Mouse (Mus musculus): ENCODE data around the gene Gm28043.

Gm28043 gene

DNA sequence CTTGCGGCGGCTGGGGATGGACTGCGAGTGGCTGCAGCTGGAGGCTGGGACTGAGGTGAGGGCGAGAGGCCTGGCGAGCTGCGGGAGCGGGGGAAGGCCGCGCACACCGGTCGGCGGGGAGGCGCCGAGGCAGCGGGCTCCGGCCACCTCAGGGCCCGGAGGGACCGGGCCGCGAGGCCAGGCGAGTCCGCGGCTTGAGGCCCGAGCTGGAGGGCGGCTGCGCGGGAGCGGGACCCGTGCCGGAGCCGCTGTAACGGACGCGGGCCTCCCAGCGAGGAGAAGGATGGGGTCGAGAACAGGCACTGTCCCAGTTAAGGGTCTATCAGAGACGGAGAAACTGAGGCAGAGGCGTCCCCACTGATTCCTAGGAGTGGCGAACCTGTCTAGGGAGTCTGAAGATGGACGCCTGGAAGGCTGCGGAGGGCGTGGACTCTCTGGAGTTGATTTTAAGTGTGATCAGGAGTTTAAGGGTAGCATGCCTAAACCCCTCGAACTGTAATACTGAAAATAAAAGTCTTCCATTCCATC lies 412 bp downstream of the Gm28043 start:
- in situ Hi-C loops (cut with MboI; ENCODE audit: low pct_unique_long_range_greater_than_20kb in 1 of 2, low sequenced_read_pairs in 2 of 2, unreplicated experiment in 1 of 2): no loop called here

DNA sequence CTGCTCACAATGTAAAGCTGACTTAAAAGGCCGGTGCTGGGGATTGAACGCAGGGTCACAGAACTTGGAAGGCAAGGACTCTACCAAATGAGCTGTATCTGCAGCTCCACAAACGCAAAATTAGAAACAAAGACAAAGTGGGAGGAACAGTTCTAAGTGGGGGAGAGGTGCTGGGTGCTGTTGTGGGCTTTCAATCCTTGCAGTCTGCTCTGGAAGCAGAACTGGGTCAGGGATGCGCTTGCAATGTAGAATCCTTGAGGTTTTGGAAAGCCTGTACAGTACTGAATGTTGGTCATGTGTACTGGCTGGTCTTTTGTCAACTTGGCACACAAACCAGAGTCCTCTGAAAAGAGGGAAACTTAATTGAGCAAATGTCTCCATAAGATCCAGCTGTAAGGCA lies 940 bp downstream of the Gm28043 start:
- in situ Hi-C loops (cut with MboI; ENCODE audit: low pct_unique_long_range_greater_than_20kb in 1 of 2, low sequenced_read_pairs in 2 of 2, unreplicated experiment in 1 of 2): no loop called here

DNA sequence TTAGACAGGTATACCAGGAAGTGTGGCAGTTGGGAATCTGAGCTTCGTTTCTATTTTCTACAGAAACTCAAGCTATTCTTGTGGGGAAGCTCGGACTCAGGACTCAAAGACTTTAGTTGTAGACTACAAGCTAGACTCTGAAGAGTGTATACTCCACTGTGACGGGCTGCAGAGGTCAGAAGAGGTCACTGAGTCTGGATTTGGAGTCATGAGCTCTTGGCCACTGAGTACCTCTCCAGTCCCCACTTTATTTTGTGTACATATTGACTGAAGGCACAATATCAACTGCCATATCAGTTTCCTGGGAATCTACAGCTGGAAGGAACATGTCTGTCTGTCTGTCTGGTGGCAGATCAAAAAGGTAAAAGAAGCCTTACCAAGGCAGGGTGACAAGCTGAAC lies 4.6 kb downstream of the Gm28043 start:
- in situ Hi-C loops (cut with MboI; ENCODE audit: low pct_unique_long_range_greater_than_20kb in 1 of 2, low sequenced_read_pairs in 2 of 2, unreplicated experiment in 1 of 2): no loop called here

DNA sequence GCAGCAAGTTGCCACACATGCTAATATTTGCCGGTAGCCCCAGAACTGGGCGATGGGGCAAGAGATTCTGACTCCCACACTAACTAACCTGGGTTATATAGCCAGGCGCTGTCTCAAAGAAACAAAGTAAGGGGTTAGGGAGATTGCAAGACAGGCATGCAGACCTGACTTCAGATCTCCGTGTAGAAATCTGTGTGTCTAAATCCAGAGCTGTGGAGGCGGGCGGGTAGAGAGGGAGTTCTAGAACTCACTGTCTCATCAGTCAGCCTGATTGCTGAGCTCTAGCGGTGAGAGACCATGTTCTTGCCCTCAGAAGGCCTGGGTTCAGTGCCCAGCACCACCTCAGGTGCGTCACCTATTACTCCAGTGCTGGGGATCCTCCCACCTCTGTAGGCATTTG lies 8.8 kb downstream of the Gm28043 start:
- in situ Hi-C loops (cut with MboI; ENCODE audit: low pct_unique_long_range_greater_than_20kb in 1 of 2, low sequenced_read_pairs in 2 of 2, unreplicated experiment in 1 of 2): no loop called here

- in situ Hi-C loops (cut with MboI; ENCODE audit: low pct_unique_long_range_greater_than_20kb in 1 of 2, low sequenced_read_pairs in 2 of 2, unreplicated experiment in 1 of 2): no loop called here
These were observed 12.6 kb downstream of the Gm28043 start for GRCm38 (mm10) chr17:29627285-29627684.

GRCm38 (mm10) chr17:29628946-29629345 lies 14.3 kb downstream of the Gm28043 start:
- in situ Hi-C loops (cut with MboI; ENCODE audit: low pct_unique_long_range_greater_than_20kb in 1 of 2, low sequenced_read_pairs in 2 of 2, unreplicated experiment in 1 of 2): no loop called here

DNA sequence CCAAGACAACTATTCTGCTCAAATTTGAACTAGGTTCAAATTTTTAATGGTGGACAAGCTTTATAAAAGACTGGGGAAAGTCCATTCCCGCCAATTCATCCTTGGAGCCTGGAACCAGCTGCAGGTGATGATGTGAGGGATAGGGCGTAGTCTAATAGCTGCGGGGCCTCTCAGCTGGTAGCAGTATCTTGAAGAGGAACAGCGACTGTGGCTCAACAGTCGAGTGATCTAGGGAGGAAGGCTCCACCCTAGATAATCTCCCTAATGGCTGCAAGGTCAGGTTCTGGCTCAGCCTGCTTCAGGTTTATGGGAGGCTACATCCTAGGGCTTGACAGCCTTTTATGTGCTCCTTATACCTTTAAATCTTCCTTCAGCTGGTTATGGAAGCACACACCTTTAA lies 14.9 kb downstream of the Gm28043 start:
- in situ Hi-C loops (cut with MboI; ENCODE audit: low pct_unique_long_range_greater_than_20kb in 1 of 2, low sequenced_read_pairs in 2 of 2, unreplicated experiment in 1 of 2): no loop called here

- in situ Hi-C loops (cut with MboI; ENCODE audit: low pct_unique_long_range_greater_than_20kb in 1 of 2, low sequenced_read_pairs in 2 of 2, unreplicated experiment in 1 of 2): no loop called here
These were observed 17.6 kb downstream of the Gm28043 start for GRCm38 (mm10) chr17:29632312-29632711.

DNA sequence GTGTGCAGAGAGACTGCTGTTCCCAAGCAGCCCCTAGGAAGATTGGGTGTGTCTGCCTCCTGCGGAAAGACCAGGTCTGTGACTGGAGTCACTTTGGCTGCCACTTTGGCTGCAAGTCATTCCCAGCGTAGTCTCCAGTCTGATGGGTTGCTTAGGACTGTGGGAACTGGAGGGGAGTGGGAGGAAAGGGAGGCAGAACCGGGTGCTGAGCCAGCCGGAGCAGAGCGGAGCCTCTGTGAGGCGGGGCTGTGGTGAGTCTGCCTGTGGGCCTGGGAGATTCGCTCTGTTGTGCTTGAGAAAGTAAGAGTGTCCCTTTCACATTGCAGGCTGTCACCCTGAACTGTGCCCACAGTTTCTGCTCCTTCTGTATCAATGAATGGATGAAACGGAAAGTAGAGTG lies 20.8 kb downstream of the Gm28043 start:
- in situ Hi-C loops (cut with MboI; ENCODE audit: low pct_unique_long_range_greater_than_20kb in 1 of 2, low sequenced_read_pairs in 2 of 2, unreplicated experiment in 1 of 2): no loop called here

DNA sequence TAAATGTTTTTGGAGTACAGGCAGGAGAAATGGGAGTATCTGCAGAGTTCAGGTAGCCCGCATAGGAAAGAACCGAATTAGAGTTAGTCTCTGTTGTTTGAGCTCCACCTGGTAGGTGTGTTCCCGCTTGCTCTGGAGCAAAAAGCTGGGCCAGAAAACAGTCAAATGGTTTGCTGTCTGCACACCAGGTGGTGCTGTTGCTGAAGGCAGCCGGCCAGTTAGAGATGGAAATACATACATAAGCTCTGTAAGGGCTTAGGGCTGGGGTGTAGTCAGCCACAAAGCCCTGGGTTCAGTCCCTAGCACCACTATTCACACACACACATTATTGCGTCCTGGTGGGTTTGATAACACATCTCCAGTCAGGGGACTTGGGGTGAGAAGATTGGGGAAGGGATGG lies 21.4 kb downstream of the Gm28043 start:
- in situ Hi-C loops (cut with MboI; ENCODE audit: low pct_unique_long_range_greater_than_20kb in 1 of 2, low sequenced_read_pairs in 2 of 2, unreplicated experiment in 1 of 2): no loop called here

- in situ Hi-C loops (cut with MboI; ENCODE audit: low pct_unique_long_range_greater_than_20kb in 1 of 2, low sequenced_read_pairs in 2 of 2, unreplicated experiment in 1 of 2): no loop called here
These were observed 22.7 kb downstream of the Gm28043 start for GRCm38 (mm10) chr17:29637377-29637776.

DNA sequence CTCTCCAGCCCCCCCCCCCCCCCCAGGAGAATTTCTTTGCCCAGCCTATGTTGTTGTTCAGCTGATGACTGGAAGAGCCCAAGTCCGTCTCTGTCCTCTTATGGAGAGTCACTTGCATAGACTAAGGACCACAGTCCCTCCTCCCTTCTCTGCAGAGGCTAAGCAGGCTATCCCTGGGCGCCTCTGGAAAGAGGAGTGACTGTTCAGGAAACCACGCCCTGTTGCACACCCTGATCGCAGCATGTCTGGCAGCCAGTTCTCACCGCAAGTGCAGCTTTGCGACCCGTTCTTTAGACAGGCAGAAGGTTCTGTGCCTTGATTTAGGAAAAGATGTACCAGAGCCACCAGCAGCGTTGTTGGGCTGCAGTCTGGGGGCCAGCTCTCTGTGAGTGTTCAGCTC lies 23.2 kb downstream of the Gm28043 start:
- in situ Hi-C loops (cut with MboI; ENCODE audit: low pct_unique_long_range_greater_than_20kb in 1 of 2, low sequenced_read_pairs in 2 of 2, unreplicated experiment in 1 of 2): no loop called here

DNA sequence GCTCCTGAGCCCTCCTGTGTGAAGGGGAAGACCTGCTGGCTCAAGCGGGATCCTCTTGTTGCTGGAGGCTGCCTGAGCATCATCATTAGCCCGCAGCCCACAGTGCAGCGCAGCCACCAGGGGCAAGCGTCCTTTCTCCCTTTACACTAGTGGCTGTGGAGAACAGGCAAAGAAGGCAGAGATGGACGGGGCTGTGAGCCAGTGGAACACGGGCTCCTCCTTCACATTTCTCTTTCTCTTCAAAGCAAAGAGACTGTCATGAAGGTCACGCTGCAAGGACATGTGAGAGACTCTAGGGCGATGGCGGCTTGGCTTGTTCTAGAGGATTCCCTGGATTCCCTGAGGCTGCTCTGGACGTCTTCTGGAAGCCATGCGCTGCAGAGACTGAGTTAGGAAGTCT lies 26.3 kb downstream of the Gm28043 start:
- in situ Hi-C loops (cut with MboI; ENCODE audit: low pct_unique_long_range_greater_than_20kb in 1 of 2, low sequenced_read_pairs in 2 of 2, unreplicated experiment in 1 of 2): no loop called here

DNA sequence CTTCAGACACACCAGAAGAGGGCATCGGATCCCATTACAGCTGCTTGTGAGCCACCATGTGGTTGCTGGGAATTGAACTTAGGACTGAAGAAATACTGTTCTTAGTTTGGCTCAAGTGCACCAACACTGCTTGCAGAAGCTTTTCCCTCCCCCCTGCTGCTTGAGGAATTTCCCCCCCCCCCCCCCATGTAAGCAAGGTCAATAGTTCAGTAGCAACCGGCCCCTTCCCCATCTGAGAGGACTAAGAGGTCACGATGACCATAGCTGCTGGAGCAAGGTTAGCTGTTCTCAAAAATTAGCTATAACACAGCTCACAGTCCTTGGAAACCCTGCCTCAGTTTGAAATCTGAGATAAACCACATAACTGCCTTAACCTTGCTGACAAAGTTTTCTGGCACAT lies 27.5 kb downstream of the Gm28043 start:
- in situ Hi-C loops (cut with MboI; ENCODE audit: low pct_unique_long_range_greater_than_20kb in 1 of 2, low sequenced_read_pairs in 2 of 2, unreplicated experiment in 1 of 2): no loop called here

- in situ Hi-C loops (cut with MboI; ENCODE audit: low pct_unique_long_range_greater_than_20kb in 1 of 2, low sequenced_read_pairs in 2 of 2, unreplicated experiment in 1 of 2): no loop called here
These were observed 43.6 kb downstream of the Gm28043 start for GRCm38 (mm10) chr17:29658249-29658648.

GRCm38 (mm10) chr17:29660076-29660761 lies 45.5 kb downstream of the Gm28043 start, which contains the start of gene Cmtr1:
Gene Cmtr1 (plus strand): TSS chr17:29660595.
- in situ Hi-C loops (cut with MboI; ENCODE audit: low pct_unique_long_range_greater_than_20kb in 1 of 2, low sequenced_read_pairs in 2 of 2, unreplicated experiment in 1 of 2): no loop called here

- in situ Hi-C loops (cut with MboI; ENCODE audit: low pct_unique_long_range_greater_than_20kb in 1 of 2, low sequenced_read_pairs in 2 of 2, unreplicated experiment in 1 of 2): no loop called here
These were observed 46.2 kb downstream of the Gm28043 start for GRCm38 (mm10) chr17:29660762-29661391.

- in situ Hi-C loops (cut with MboI; ENCODE audit: low pct_unique_long_range_greater_than_20kb in 1 of 2, low sequenced_read_pairs in 2 of 2, unreplicated experiment in 1 of 2): no loop called here
These were observed 47.5 kb downstream of the Gm28043 start for GRCm38 (mm10) chr17:29662145-29662544.

- in situ Hi-C loops (cut with MboI; ENCODE audit: low pct_unique_long_range_greater_than_20kb in 1 of 2, low sequenced_read_pairs in 2 of 2, unreplicated experiment in 1 of 2): no loop called here
These were observed 53.6 kb downstream of the Gm28043 start for GRCm38 (mm10) chr17:29668051-29668986.
